Mouse (Mus musculus) kidney, postnatal 14 days (tissue): ENCODE measurements around the gene Rbm45.

Experiments
- DNase-seq: peaks from one replicate; pipeline ENCODE4 v3.0.0; 2022; ENCODE audit warnings: mixed read lengths

Gene Rbm45

DNA sequence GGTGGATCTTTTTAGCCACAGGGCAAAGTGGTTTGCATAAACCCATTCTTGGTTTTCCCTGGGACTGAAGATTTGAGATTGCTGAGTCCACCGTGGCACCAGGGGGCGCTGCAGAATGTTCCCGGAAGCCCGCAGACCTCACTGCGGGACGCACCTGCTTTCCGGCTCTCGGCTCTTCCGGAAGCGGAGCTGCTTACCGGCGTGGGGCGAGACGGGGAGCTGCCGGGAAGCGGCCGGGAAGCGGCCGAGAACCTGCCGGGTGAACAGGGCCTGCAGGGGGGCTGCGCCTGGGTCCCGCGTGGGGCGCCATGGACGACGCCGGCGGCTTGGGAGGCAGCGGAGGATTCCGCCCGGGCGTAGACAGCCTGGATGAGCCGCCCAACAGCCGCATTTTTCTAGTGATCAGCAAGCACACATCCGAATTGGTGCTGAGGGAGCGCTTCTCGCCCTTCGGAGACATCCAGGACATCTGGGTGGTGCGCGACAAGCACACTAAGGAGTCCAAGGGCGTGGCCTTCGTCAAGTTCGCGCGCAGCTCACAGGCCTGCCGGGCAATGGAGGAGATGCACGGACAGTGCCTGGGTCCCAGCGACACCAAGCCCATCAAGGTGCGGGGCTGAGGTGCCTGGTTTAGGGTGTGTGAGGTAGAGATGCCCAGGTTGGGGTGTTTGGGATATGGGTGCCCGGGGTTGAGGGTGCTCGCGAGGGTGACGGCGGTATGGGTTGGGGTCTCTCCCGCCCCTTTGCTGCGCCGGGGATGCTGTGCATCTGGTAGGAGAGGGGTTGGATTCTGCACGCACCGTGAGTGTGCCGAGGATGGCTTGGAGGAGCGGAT lies at the start of gene Rbm45:
Rbm45 (plus strand) TSS at position 164 of the 835 bp plus-strand sequence.
- peak; percentile 91 for DNase-seq

- no peak for DNase-seq
Measured at GRCm38 (mm10) chr2:76320336-76320735, 49.4 kb upstream of the Rbm45 start.

- DNase-seq, result no peak
Measured at GRCm38 (mm10) chr2:76323185-76323875, 46.5 kb upstream of the Rbm45 start.

- DNase-seq, result no peak
Measured at GRCm38 (mm10) chr2:76324463-76324862, 45.3 kb upstream of the Rbm45 start.

GRCm38 (mm10) chr2:76326161-76326560 lies 43.6 kb upstream of the Rbm45 start:
- no peak for DNase-seq

GRCm38 (mm10) chr2:76330081-76330480 lies 39.7 kb upstream of the Rbm45 start:
- no peak for DNase-seq

- DNase-seq, result no peak
Measured at GRCm38 (mm10) chr2:76332161-76332805, 37.5 kb upstream of the Rbm45 start.

DNA sequence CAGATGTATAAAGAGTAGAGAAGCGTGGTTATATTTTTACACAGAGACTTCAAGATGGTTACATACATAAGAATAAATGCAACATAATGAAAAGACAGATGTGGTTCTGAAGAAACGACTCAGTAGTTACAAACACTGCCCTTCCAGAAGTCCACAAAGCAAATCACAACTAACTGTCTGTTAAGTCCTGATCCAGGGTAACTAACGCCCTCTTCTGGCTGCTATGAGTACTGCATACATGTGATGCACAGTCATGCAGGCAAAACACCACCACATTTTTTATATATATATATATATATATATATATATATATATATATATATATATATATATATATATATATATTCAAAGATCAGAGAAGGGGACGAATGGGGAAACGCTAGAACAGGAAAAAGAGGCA lies 35.2 kb upstream of the Rbm45 start:
- DNase-seq, result no peak

DNA sequence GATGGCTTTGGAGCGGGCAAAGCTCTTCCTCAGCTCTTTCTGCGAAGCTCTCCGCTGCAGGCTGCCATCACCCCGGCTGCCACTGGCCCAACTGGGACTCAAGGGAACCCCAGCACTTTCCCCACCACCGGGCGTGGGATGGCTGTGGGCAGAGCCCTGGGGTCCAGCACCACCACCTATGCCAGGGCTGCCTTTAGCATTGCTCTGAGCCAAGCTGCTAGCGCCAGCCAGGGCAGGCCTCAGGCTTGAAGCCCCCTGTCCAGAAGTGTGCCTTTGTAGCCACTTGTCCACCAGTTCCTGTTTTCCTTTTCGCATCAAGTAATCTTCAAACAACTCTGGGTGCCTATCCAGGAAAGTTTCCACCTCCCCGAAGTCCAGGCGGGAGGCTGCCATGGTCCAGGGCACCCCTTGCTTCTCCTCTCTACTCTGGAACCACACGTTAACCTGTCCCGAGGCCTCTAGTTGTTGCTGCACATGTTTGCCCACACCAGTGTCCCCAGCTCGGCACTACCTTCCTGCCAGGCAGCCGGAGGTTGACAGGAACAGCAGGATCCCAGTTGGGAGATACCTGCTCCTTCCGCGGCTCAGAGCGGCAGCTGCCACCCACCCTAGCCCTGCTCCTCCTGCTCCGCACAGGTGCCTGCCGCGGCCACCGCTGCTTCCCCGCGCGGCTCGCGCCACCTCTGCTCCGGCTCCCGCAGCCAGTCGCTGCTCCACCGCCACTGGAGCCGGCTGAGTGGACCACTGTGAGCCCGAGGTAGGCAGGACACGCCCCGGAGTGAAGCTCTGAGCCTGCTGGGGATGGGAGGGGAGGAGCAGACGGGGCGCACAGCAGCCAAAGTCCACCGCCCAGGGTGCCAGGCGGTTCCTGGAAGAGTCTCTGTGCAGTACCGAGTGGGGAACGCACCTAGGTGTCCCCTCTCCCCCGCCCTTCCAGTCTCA lies 31.3 kb upstream of the Rbm45 start, which contains the start of gene Pde11a:
Pde11a (minus strand) TSS at position 560 of the 942 bp plus-strand sequence.
- DNase-seq, result peak; percentile 85

DNA sequence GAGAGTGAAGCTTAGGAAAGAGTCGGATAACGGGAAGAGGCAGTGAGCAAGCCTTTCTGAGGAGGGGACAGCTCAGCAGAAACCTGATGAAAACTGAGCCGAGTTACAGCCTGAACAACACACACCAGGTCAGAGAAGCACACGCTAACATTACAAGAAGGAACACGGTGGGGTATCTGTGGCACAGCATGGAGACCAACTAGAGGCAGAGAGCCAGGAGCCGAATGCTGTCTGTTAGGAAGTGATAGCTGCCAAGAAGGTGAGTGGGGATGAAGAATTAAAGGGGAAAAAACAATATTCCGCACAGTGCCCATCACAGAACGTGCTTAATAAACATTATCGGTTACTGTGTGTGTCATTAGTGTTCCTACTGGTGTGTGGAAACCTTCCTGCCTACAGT lies 27.6 kb upstream of the Rbm45 start:
- DNase-seq, result no peak

DNA sequence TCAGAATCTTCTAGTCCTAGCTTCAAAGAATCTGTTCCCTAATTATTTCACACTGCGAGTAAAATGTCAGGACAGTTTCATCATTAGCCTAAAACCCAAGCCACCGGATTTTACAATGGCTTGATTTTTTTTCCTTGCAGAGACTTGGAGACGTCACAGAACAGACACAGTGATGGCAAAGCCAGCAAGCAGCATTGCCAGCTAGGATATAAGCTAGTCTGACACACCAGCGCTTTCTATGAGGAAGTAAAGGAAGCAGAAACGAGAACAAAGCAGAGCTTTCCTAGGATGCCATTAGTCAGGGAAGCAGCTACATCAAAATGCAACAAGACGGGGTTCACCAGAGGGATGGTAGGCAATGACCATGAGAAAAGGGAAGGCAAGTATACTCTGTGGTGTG lies 21.9 kb upstream of the Rbm45 start:
- no peak for DNase-seq

- DNase-seq, result no peak
Measured at GRCm38 (mm10) chr2:76360226-76360625, 9.6 kb upstream of the Rbm45 start, which contains the start of gene Cyct. Cyct (minus strand) TSS chr2:76360450.

DNA sequence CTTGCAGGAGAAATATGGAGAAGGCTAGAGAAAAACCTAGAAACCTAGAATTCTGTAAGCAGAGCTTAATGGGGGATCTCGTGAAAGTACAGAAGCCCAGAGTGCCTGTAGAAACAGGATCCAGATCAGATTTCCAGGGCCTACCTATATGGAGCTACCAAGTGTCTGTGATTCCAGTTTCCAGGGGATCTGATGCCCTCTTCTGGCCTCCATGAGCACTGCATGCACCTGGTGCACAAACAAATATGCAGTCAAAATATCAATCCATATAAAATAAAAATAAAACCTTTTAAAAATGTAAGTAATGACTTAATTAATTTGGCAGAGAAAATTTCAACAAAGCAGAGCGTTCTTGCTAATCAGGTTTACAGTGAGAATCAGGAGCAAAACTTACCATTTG lies 7.7 kb upstream of the Rbm45 start:
- no peak for DNase-seq

- DNase-seq, result no peak
Measured at GRCm38 (mm10) chr2:76365811-76366210, 4.0 kb upstream of the Rbm45 start.

- peak; percentile 84 for DNase-seq
Measured at GRCm38 (mm10) chr2:76367188-76367922, 2.4 kb upstream of the Rbm45 start.

GRCm38 (mm10) chr2:76368861-76369660 lies 723 bp upstream of the Rbm45 start:
- no peak for DNase-seq

GRCm38 (mm10) chr2:76370656-76370922 lies 805 bp downstream of the Rbm45 start:
- DNase-seq, result no peak

- no peak for DNase-seq
Measured at GRCm38 (mm10) chr2:76372244-76372643, 2.5 kb downstream of the Rbm45 start.

DNA sequence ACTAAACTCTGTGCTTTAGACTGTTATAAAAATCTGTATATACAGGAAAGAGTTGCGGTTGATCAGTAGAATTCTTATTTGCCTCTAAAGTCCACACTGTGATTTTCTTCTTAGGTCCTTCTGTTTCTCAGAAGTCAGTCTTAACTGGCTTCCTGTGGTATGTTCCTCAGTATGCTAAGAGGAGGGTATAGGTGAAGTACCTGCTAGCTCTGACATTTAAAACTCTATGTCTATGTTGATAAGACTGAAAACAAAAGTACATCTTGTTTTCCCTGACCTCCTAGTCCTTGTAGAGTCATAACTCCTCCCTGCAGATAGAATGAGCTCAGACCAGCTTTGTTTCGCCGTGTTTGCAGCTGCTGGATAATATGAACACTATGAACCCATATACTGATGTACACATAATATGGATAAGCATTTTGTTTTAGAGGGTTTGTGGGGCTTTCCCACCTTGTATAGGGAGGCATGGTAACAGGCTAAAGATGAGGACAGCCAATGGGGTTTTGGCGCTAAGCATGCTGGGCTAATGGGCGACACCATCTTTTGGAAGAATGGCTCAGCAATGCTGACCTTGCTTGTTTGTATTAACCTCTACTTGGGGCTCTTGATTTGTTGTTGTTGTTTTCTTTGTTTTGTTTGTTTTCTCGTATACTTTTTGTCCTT lies 4.9 kb downstream of the Rbm45 start:
- no peak for DNase-seq

DNA sequence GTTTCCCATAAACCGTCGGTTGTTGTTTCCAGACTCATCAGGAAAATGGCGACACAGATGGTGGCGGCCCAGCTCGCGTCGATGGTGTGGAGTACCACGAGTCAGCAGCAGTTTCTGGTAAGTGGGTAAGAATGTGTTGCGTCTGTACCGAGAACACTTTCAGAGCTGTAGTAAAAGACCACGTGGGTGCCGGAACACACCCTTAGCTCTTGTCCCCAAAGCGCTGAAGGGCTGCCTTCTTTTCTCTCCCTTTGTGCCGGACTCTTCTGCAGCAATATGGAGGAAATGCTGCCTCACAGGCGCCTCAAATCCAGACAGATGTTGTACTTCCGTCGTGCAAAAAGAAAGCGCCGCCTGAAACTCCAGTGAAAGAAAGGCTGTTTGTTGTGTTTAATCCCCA lies 8.9 kb downstream of the Rbm45 start:
- no peak for DNase-seq

DNA sequence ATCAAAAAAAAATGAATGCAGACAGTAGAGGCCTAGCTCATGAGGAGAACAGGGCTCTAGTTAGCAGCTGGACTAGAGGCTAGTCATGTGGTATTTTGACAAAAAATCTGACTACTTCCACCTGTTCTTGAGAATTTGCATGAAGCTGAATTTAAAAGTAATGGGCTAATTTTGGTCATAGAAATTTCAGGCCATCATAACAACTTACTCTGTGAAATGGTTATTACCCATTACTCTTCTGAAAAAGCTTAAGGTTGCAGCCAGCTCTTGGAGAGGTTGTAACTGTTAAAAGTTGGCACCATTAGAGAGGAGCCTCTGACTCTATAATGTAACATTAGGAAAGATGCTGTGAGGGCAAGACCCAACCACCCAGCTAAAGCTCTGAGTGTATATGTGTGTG lies 16.7 kb downstream of the Rbm45 start:
- DNase-seq, result no peak
